Mouse (Mus musculus) lung, adult 2 months (tissue): ENCODE data around the gene Pcx.

Experiments
- CTCF ChIP-seq: fragments of 200-500 bp; IDR thresholded peaks from 2 replicates; pipeline ENCODE4 v1.5.1; 2011; ENCODE audit warnings: mild to moderate bottlenecking, low read length, control low read depth; ENCODE audit not compliant: insufficient read depth
- POLR2A ChIP-seq: fragments of 200-500 bp; IDR thresholded peaks from 2 replicates; pipeline ENCODE4 v1.6.1; 2011; ENCODE audit warnings: low read depth, mild to moderate bottlenecking, control low read depth, low read length, borderline replicate concordance; ENCODE audit errors: extremely low read depth

GRCm38 (mm10) chr19:4589081-4589480 is 78.8 kb downstream of the Pcx start:
- no peak for TF ChIP-seq POLR2A
- peak; percentile 51; the same call in 1 of the 2 replicates for TF ChIP-seq CTCF
